29 mouse cellular contexts compared by ENCODE assay signal in the genomic region with DNA sequence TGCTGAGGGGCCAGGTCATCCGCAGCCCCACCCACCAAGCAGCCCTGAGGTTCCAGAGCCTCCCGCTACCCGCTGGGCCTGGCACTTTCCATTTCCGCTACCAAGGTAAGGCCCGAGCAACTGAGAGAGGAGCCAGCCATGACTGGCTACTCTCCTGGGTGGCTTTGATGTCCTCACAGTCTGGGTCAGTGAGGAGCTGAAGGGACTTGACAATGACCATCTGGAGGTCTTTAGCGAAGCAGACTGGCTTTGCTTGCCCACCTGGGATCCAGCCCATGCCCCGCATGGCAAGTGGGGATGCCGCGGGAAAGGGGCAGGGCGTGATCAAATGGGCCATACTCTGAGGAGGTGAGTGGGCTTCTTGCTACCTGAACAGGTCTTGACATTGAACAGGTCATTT. TPM values are rescaled to one million over a fixed set of nuclear protein-coding genes. Genes with fewer than 3 reads are reported as not detected.
"Had no signal": no experiment of that assay in that cellular context is flagged by ENCODE, and none has a peak within 500 bp of the region (broad histone marks: within the 10 kb centered on the region; RNA-seq: fewer than 3 reads in every experiment).

No protein-coding gene starts in this region.

- H3K27me3 ChIP-seq: intestine, embryonic 15.5 days had no signal

- ATAC-seq: hindbrain, embryonic 16.5 days; inflammation-experienced regulatory T-cells, adult 6 months; intestine, embryonic 15.5 days; intestine, postnatal 0 days had no signal

- H3K27ac ChIP-seq: gastrocnemius, adult 2 months; heart, embryonic 10.5 days; hindbrain, embryonic 10.5 days; hindbrain, embryonic 12.5 days; hindbrain, embryonic 14.5 days; intestine, embryonic 15.5 days; layer of hippocampus, adult 2 months; left cerebral cortex, adult 2 months; limb, embryonic 10.5 days; limb, embryonic 12.5 days; liver, embryonic 13.5 days; liver, embryonic 15.5 days had no signal

- H3K9ac ChIP-seq: heart, embryonic 12.5 days; hindbrain, embryonic 12.5 days; hindbrain, embryonic 14.5 days; intestine, embryonic 15.5 days; limb, embryonic 12.5 days; liver, embryonic 13.5 days; liver, embryonic 15.5 days had no signal

- H3K36me3 ChIP-seq: heart, embryonic 10.5 days; heart, embryonic 12.5 days; hindbrain, embryonic 10.5 days; hindbrain, embryonic 12.5 days; intestine, embryonic 15.5 days; limb, embryonic 10.5 days; limb, embryonic 12.5 days; liver, embryonic 13.5 days; liver, embryonic 15.5 days had no signal

- H3K4me3 ChIP-seq: gastrocnemius, adult 2 months; heart, embryonic 10.5 days; heart, embryonic 12.5 days; hindbrain, embryonic 10.5 days; hindbrain, embryonic 12.5 days; intestine, embryonic 15.5 days; layer of hippocampus, adult 2 months; left cerebral cortex, adult 2 months; limb, embryonic 10.5 days; limb, embryonic 12.5 days; liver, embryonic 13.5 days; liver, embryonic 15.5 days had no signal

- H3K9me3 ChIP-seq: heart, embryonic 10.5 days; heart, embryonic 12.5 days; hindbrain, embryonic 10.5 days; hindbrain, embryonic 12.5 days; intestine, embryonic 15.5 days; limb, embryonic 10.5 days; limb, embryonic 12.5 days; liver, embryonic 13.5 days; liver, embryonic 15.5 days had no signal

- H3K4me1 ChIP-seq: intestine, embryonic 15.5 days; liver, embryonic 13.5 days; liver, embryonic 15.5 days had no signal

- DNase-seq: gastrocnemius, adult 2 months; gastrocnemius, postnatal 10 days; gastrocnemius, postnatal 25 days; heart, adult 18-20 months; heart, postnatal 10 days; heart, postnatal 4 days; kidney, adult 18-20 months; kidney, adult 8-10 months; kidney, postnatal 10 days; kidney, postnatal 25 days; kidney, postnatal 4 days; liver; liver, embryonic 13.5 days had no signal

- H3K4me2 ChIP-seq: heart, embryonic 12.5 days; hindbrain, embryonic 12.5 days; hindbrain, embryonic 14.5 days; intestine, embryonic 15.5 days; limb, embryonic 12.5 days; liver, embryonic 11.5 days; liver, embryonic 13.5 days; liver, embryonic 15.5 days had no signal

RNA-seq across cellular contexts. Expression of gene Sez6, which starts 32.3 kb away (rescaled TPM):
- polyA plus RNA-seq: kidney, embryonic 14.5 days; limb, embryonic 12.5 days had no signal
